Mouse (Mus musculus): Measurements from ENCODE around the gene 2510002D24Rik. TPM values are rescaled to one million over a fixed set of nuclear protein-coding genes. Genes with fewer than 3 reads are reported as not detected.

The 2510002D24Rik gene
- polyA plus RNA-seq (2014; fragmentation: Nextera tagmentation; extraction: Ambion mirVana) = 41.9 and 51.5 TPM in 2 replicates

GRCm38 (mm10) chr16:18836468-18837208, at the start of gene 2510002D24Rik, which contains the start of gene Gm28539:
TSS of gene 2510002D24Rik (plus strand) at chr16:18836578.
TSS of gene Gm28539 (plus strand) at chr16:18836584.
- ATAC-seq (replicated peaks; ENCODE audit: low FRiP score) (peak; percentile 99), DNase-seq (ENCODE audit: low spot score) (peak; percentile 89)
- peaks cover 18% of the 10 kb centered on the region for H3K36me3 ChIP-seq (ENCODE audit: control insufficient read depth, insufficient read depth, low read length)
- peak within 1 kb of the TSS; percentile 98 for H3K9ac ChIP-seq (ENCODE audit: low read depth, low read length)
- peak within 1 kb of the TSS; percentile 89 for H3K4me3 ChIP-seq (ENCODE audit: low read depth, low read length)
- H3K4me2 ChIP-seq = peak within 1 kb of the TSS; percentile 85
- no peaks in the 10 kb centered on the region for H3K27me3 ChIP-seq (replicated peaks; ENCODE audit: control insufficient read depth, insufficient read depth, low read length)
- H3K9me3 ChIP-seq (ENCODE audit: control insufficient read depth, low read length) = no peaks in the 10 kb centered on the region
- H3K4me1 ChIP-seq (replicated peaks; ENCODE audit: control insufficient read depth, insufficient read depth, low read length) = no peaks in the 10 kb centered on the region
- peak within 1 kb of the TSS; percentile 70 for H3K27ac ChIP-seq (ENCODE audit: low read depth, low read length)
- WGBS = under 1% methylated on average over 46 of the region's 46 CpGs

GRCm38 (mm10) chr16:18786652-18787051, 49.7 kb upstream of the 2510002D24Rik start:
- no peak overlapping the region for H3K27ac ChIP-seq (ENCODE audit: low read depth, low read length)
- H3K36me3 ChIP-seq (ENCODE audit: control insufficient read depth, insufficient read depth, low read length) = peaks cover 43% of the 10 kb centered on the region
- no peak for DNase-seq (ENCODE audit: low spot score)
- H3K4me2 ChIP-seq = no peak overlapping the region
- ATAC-seq (replicated peaks; ENCODE audit: low FRiP score) = no peak
- H3K9ac ChIP-seq (ENCODE audit: low read depth, low read length) = no peak overlapping the region
- H3K9me3 ChIP-seq (ENCODE audit: control insufficient read depth, low read length) = no peaks in the 10 kb centered on the region
- no peaks in the 10 kb centered on the region for H3K27me3 ChIP-seq (replicated peaks; ENCODE audit: control insufficient read depth, insufficient read depth, low read length)
- H3K4me1 ChIP-seq (replicated peaks; ENCODE audit: control insufficient read depth, insufficient read depth, low read length) = peaks cover 14% of the 10 kb centered on the region
- no peak overlapping the region for H3K4me3 ChIP-seq (ENCODE audit: low read depth, low read length)
- WGBS = 97% methylated on average over 10 of the region's 10 CpGs

- peaks cover 40% of the 10 kb centered on the region for H3K36me3 ChIP-seq (ENCODE audit: control insufficient read depth, insufficient read depth, low read length)
- H3K4me1 ChIP-seq (replicated peaks; ENCODE audit: control insufficient read depth, insufficient read depth, low read length) = peaks cover 14% of the 10 kb centered on the region
- H3K27me3 ChIP-seq (replicated peaks; ENCODE audit: control insufficient read depth, insufficient read depth, low read length) = no peaks in the 10 kb centered on the region
- no peak overlapping the region for H3K4me2 ChIP-seq
- WGBS = 67% methylated on average over 10 of the region's 10 CpGs
- ATAC-seq (replicated peaks; ENCODE audit: low FRiP score) = no peak
- no peak overlapping the region for H3K4me3 ChIP-seq (ENCODE audit: low read depth, low read length)
- peak overlapping the region; percentile 28 for H3K27ac ChIP-seq (ENCODE audit: low read depth, low read length)
- H3K9ac ChIP-seq (ENCODE audit: low read depth, low read length) = no peak overlapping the region
- no peaks in the 10 kb centered on the region for H3K9me3 ChIP-seq (ENCODE audit: control insufficient read depth, low read length)
- DNase-seq (ENCODE audit: low spot score) = no peak
These were observed 47.6 kb upstream of the 2510002D24Rik start for GRCm38 (mm10) chr16:18788627-18789406.

GRCm38 (mm10) chr16:18795223-18795899, 41.0 kb upstream of the 2510002D24Rik start:
- H3K9ac ChIP-seq (ENCODE audit: low read depth, low read length) = no peak overlapping the region
- no peak overlapping the region for H3K4me3 ChIP-seq (ENCODE audit: low read depth, low read length)
- DNase-seq (ENCODE audit: low spot score) (no peak), ATAC-seq (replicated peaks; ENCODE audit: low FRiP score) (no peak)
- H3K27ac ChIP-seq (ENCODE audit: low read depth, low read length) = no peak overlapping the region
- H3K9me3 ChIP-seq (ENCODE audit: control insufficient read depth, low read length) = no peaks in the 10 kb centered on the region
- WGBS = 92% methylated on average over 11 of the region's 11 CpGs
- H3K4me2 ChIP-seq = no peak overlapping the region
- H3K4me1 ChIP-seq (replicated peaks; ENCODE audit: control insufficient read depth, insufficient read depth, low read length) = no peaks in the 10 kb centered on the region
- peaks cover 49% of the 10 kb centered on the region for H3K36me3 ChIP-seq (ENCODE audit: control insufficient read depth, insufficient read depth, low read length)
- no peaks in the 10 kb centered on the region for H3K27me3 ChIP-seq (replicated peaks; ENCODE audit: control insufficient read depth, insufficient read depth, low read length)

- Histone ChIP-seq H3K27me3 (replicated peaks; ENCODE audit: control insufficient read depth, insufficient read depth, low read length) (no peaks in the 10 kb centered on the region), H3K4me3 (ENCODE audit: low read depth, low read length) (no peak overlapping the region), H3K27ac (ENCODE audit: low read depth, low read length) (no peak overlapping the region), H3K4me1 (replicated peaks; ENCODE audit: control insufficient read depth, insufficient read depth, low read length) (no peaks in the 10 kb centered on the region), H3K9me3 (ENCODE audit: control insufficient read depth, low read length) (no peaks in the 10 kb centered on the region), H3K36me3 (ENCODE audit: control insufficient read depth, insufficient read depth, low read length) (peaks cover 52% of the 10 kb centered on the region), H3K4me2 (no peak overlapping the region), H3K9ac (ENCODE audit: low read depth, low read length) (no peak overlapping the region)
- WGBS = 92% methylated on average over 7 of the region's 7 CpGs
- DNase-seq (ENCODE audit: low spot score) (no peak), ATAC-seq (replicated peaks; ENCODE audit: low FRiP score) (no peak)
These were observed 39.7 kb upstream of the 2510002D24Rik start for GRCm38 (mm10) chr16:18796645-18797044.

- H3K4me1 ChIP-seq (replicated peaks; ENCODE audit: control insufficient read depth, insufficient read depth, low read length) = no peaks in the 10 kb centered on the region
- no peak overlapping the region for H3K9ac ChIP-seq (ENCODE audit: low read depth, low read length)
- H3K9me3 ChIP-seq (ENCODE audit: control insufficient read depth, low read length) = no peaks in the 10 kb centered on the region
- H3K4me2 ChIP-seq = no peak overlapping the region
- WGBS = 89% methylated on average over 5 of the region's 5 CpGs
- peaks cover 49% of the 10 kb centered on the region for H3K36me3 ChIP-seq (ENCODE audit: control insufficient read depth, insufficient read depth, low read length)
- no peak overlapping the region for H3K4me3 ChIP-seq (ENCODE audit: low read depth, low read length)
- DNase-seq (ENCODE audit: low spot score) (no peak), ATAC-seq (replicated peaks; ENCODE audit: low FRiP score) (no peak)
- no peaks in the 10 kb centered on the region for H3K27me3 ChIP-seq (replicated peaks; ENCODE audit: control insufficient read depth, insufficient read depth, low read length)
- no peak overlapping the region for H3K27ac ChIP-seq (ENCODE audit: low read depth, low read length)
These were observed 38.2 kb upstream of the 2510002D24Rik start for GRCm38 (mm10) chr16:18798151-18798550.

GRCm38 (mm10) chr16:18798841-18799240, 37.5 kb upstream of the 2510002D24Rik start:
- no peak for DNase-seq (ENCODE audit: low spot score)
- WGBS = 84% methylated on average over 2 of the region's 2 CpGs

GRCm38 (mm10) chr16:18805746-18806145, 30.6 kb upstream of the 2510002D24Rik start:
- Histone ChIP-seq H3K4me1 (replicated peaks; ENCODE audit: control insufficient read depth, insufficient read depth, low read length) (no peaks in the 10 kb centered on the region), H3K9ac (ENCODE audit: low read depth, low read length) (no peak overlapping the region), H3K27me3 (replicated peaks; ENCODE audit: control insufficient read depth, insufficient read depth, low read length) (no peaks in the 10 kb centered on the region), H3K9me3 (ENCODE audit: control insufficient read depth, low read length) (no peaks in the 10 kb centered on the region), H3K4me3 (ENCODE audit: low read depth, low read length) (no peak overlapping the region), H3K27ac (ENCODE audit: low read depth, low read length) (no peak overlapping the region), H3K36me3 (ENCODE audit: control insufficient read depth, insufficient read depth, low read length) (peaks cover 47% of the 10 kb centered on the region), H3K4me2 (no peak overlapping the region)
- DNase-seq (ENCODE audit: low spot score) (no peak), ATAC-seq (replicated peaks; ENCODE audit: low FRiP score) (no peak)
- 90% methylated on average over 2 of the region's 2 CpGs for WGBS

More at GRCm38 (mm10) chr16:18798841-18799240, 37.5 kb upstream of the 2510002D24Rik start:
- no peaks in the 10 kb centered on the region for H3K9me3 ChIP-seq (ENCODE audit: control insufficient read depth, low read length)
- H3K27ac ChIP-seq (ENCODE audit: low read depth, low read length) = no peak overlapping the region
- H3K4me3 ChIP-seq (ENCODE audit: low read depth, low read length) = no peak overlapping the region
- peaks cover 48% of the 10 kb centered on the region for H3K36me3 ChIP-seq (ENCODE audit: control insufficient read depth, insufficient read depth, low read length)
- no peak overlapping the region for H3K4me2 ChIP-seq
- no peak overlapping the region for H3K9ac ChIP-seq (ENCODE audit: low read depth, low read length)
- no peak for ATAC-seq (replicated peaks; ENCODE audit: low FRiP score)
- no peaks in the 10 kb centered on the region for H3K4me1 ChIP-seq (replicated peaks; ENCODE audit: control insufficient read depth, insufficient read depth, low read length)
- no peaks in the 10 kb centered on the region for H3K27me3 ChIP-seq (replicated peaks; ENCODE audit: control insufficient read depth, insufficient read depth, low read length)
